Comparison of ENCODE assay signal across 9 mouse cellular contexts in the genomic region with DNA sequence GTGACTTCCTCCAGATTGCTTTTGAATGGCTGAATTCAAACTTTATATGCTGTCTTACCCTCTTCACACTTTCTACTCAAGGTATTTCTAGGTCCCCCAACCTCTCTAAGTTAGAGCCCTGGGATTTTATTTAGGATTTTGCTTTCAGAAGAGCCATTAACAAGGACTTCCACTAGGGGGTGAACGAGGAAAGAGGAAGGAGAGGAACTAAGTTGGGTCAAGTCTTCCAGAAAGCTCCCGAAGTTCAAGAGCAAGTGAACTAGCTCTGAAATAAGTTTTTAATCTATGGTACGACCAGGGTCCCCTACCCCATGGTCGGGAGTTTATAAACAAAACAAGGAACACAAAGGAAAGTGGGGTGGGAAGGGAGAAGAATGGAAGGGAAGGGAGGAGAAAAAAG. TPM values are rescaled to one million over a fixed set of nuclear protein-coding genes. Genes with fewer than 3 reads are reported as not detected.
A peak's percentile ranks its signal among the peaks of the same experiment; 100 is the strongest.
DNase-seq lines count a peak whose midpoint lies in the region; ATAC-seq lines count a peak whose summit lies in the region.
"Had no signal": no experiment of that assay in that cellular context is flagged by ENCODE, and none has a peak within 500 bp of the region (broad histone marks: within the 10 kb centered on the region; RNA-seq: fewer than 3 reads in every experiment).

No protein-coding gene starts in this region.

- no peak overlapping the region for H3K27ac ChIP-seq in midbrain, embryonic 16.5 days (ENCODE audit: low read length)
- H3K27ac ChIP-seq in hindbrain, embryonic 13.5 days = no peak overlapping the region

- peak; percentile 28 to 30 for DNase-seq in heart, adult 18-20 months
- DNase-seq in heart, postnatal 36 days = no peak
- DNase-seq in spleen, postnatal 36 days (ENCODE audit: low spot score in 2 of 2) = peak; percentile 62 to 77
- no peak for DNase-seq in spleen, postnatal 4 days (ENCODE audit: low spot score in 2 of 2)
- peak; percentile 23 for DNase-seq in fibroblast of lung, adult 2 months (ENCODE audit: low read depth)
- peak; percentile 53 for DNase-seq in thymus, postnatal 25 days

- no peak overlapping the region for H3K9ac ChIP-seq in midbrain, embryonic 16.5 days (ENCODE audit: low read depth, low read length)
- no peak overlapping the region for H3K9ac ChIP-seq in hindbrain, embryonic 13.5 days

- intact Hi-C loops in heart, postnatal 36 days (cut with DNase I) = loop anchor here (1.0 kb wide), 1 partner anchor 77 kb away; no protein-coding TSS in a partner anchor

- no peaks in the 10 kb centered on the region for H3K36me3 ChIP-seq in midbrain, embryonic 16.5 days (ENCODE audit: control insufficient read depth, insufficient read depth, low read length)
- H3K36me3 ChIP-seq in hindbrain, embryonic 13.5 days = no peaks in the 10 kb centered on the region

- ATAC-seq in midbrain, embryonic 16.5 days = no peak
- ATAC-seq in hindbrain, embryonic 13.5 days (ENCODE audit: low FRiP score) = no peak

- WGBS in midbrain, embryonic 16.5 days = 52% methylated on average over 4 of the region's 4 CpGs
- WGBS in hindbrain, embryonic 13.5 days = 49% methylated on average over 4 of the region's 4 CpGs

- H3K4me2 ChIP-seq in midbrain, embryonic 16.5 days (ENCODE audit: low read length) = no peak overlapping the region
- H3K4me2 ChIP-seq in hindbrain, embryonic 13.5 days = no peak overlapping the region

- H3K9me3 ChIP-seq in midbrain, embryonic 16.5 days (replicated peaks; ENCODE audit: control insufficient read depth, low read length, poor library complexity, severe bottlenecking) = no peaks in the 10 kb centered on the region
- H3K9me3 ChIP-seq in hindbrain, embryonic 13.5 days = no peaks in the 10 kb centered on the region

- H3K27me3 ChIP-seq in midbrain, embryonic 16.5 days (ENCODE audit: control insufficient read depth, insufficient read depth, low read depth, low read length) = no peaks in the 10 kb centered on the region
- H3K27me3 ChIP-seq in hindbrain, embryonic 13.5 days = no peaks in the 10 kb centered on the region

- no peak overlapping the region for H3K4me3 ChIP-seq in midbrain, embryonic 16.5 days (ENCODE audit: low read depth, low read length)
- H3K4me3 ChIP-seq in hindbrain, embryonic 13.5 days = no peak overlapping the region

- no peaks in the 10 kb centered on the region for H3K4me1 ChIP-seq in midbrain, embryonic 16.5 days (ENCODE audit: control insufficient read depth, insufficient read depth, low read length)
- H3K4me1 ChIP-seq in hindbrain, embryonic 13.5 days (replicated peaks) = no peaks in the 10 kb centered on the region

RNA-seq across cellular contexts. Expression of a gene that starts 0.5 kb away (rescaled TPM):
- total RNA-seq in heart, adult 18-20 months (2021) = 1 to 10 TPM in 1 of 2 experiments, under 1 TPM in 1; 0.65 to 9.8 TPM
- 1 to 10 TPM in 1 of 2 experiments, under 1 TPM in 1; 1.00 to 1.2 TPM for total RNA-seq in heart, postnatal 36 days (2021)
- 0.16 TPM in 1 of 2 replicates, not detected in the other for polyA plus RNA-seq in midbrain, embryonic 16.5 days (2015; fragmentation: Nextera tagmentation; extraction: Ambion mirVana)
- 0.09 and 0.17 TPM in 2 replicates for polyA plus RNA-seq in hindbrain, embryonic 13.5 days (2015; fragmentation: Nextera tagmentation; extraction: Ambion mirVana)
- polyA plus RNA-seq: limb, embryonic 11.5 days had no signal

RNA-seq across cellular contexts. Expression of a gene that starts 13.2 kb away (rescaled TPM):
- total RNA-seq in heart, adult 18-20 months (2021) = under 1 TPM in 1 of 2 experiments, not detected in 1; 0.37 TPM
- under 1 TPM; 0.49 to 0.61 TPM for total RNA-seq in heart, postnatal 36 days (2021)
- polyA plus RNA-seq in midbrain, embryonic 16.5 days (2015; fragmentation: Nextera tagmentation; extraction: Ambion mirVana) = not detected in 2 replicates
- not detected in 2 replicates for polyA plus RNA-seq in hindbrain, embryonic 13.5 days (2015; fragmentation: Nextera tagmentation; extraction: Ambion mirVana)
- polyA plus RNA-seq: limb, embryonic 11.5 days had no signal

RNA-seq across cellular contexts. Expression of a gene that starts 53.8 kb away (rescaled TPM):
- 1 to 10 TPM; 1.6 to 1.8 TPM for total RNA-seq in heart, adult 18-20 months (2021)
- 1 to 10 TPM; 1.4 to 2.4 TPM for total RNA-seq in heart, postnatal 36 days (2021)
- not detected in 2 replicates for polyA plus RNA-seq in midbrain, embryonic 16.5 days (2015; fragmentation: Nextera tagmentation; extraction: Ambion mirVana)
- polyA plus RNA-seq in hindbrain, embryonic 13.5 days (2015; fragmentation: Nextera tagmentation; extraction: Ambion mirVana) = 0.13 TPM in 1 of 2 replicates, not detected in the other

Comparison
In these comparisons a context has a peak if more than half of its experiments do, and no peak if none do; other contexts are left out.
1. DNase-seq: peak in heart, adult 18-20 months (2 of 2), spleen, postnatal 36 days (2 of 2), fibroblast of lung, adult 2 months (single experiment) and thymus, postnatal 25 days (single experiment); none in heart, postnatal 36 days (0 of 2) and spleen, postnatal 4 days (0 of 2).